Mouse (Mus musculus): ENCODE data around the gene Wdr82. TPM values are rescaled to one million over a fixed set of nuclear protein-coding genes. Genes with fewer than 3 reads are reported as not detected.

The Wdr82 gene
- polyA plus RNA-seq, 1 experiment: 175 TPM

DNA sequence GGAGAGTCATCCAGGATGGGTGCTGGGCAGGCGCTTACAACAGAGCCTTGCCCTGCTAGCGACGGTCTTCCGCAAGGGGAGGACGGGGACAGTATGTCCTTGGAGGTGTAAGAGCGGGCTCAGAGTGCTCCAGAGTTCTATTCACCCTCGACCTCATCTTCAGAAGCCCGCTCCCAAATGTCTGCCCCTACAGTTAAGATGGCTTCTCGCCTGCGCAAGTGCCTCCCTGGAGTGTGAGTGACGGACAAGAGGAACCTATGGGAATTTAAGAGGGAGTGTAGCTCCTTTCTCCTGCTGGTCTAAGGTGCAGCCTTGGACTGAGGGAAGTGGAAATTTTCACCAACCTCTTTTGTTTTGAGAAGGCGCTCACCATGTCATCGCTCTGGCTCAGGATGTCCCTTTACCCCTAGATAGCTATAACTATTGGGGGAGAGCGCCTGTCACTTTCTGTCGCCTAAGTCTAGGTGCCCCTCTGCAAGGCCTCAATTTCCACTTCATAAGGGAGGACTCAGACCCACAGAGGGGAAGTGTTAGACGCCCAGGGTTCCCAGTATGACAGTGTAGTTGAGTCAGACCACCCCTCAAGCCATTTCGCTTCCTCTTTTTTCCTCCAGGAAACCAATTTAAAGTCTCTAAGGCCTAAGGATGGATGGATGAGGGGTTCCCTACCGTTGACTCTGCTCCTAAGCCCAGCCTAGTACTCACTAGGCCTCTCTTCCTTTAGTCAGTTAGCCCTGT lies 29.0 kb downstream of the Wdr82 start, which contains the start of gene Ppm1m:
TSS of gene Ppm1m (minus strand) at position 212 of the 738 bp plus-strand sequence.
- TF ChIP-seq CTCF (IDR thresholded peaks at IDR 0.05; ENCODE audit: borderline replicate concordance, extremely low read depth, insufficient read depth, insufficient read length) (no peak), POLR2A (IDR thresholded peaks at IDR 0.05; ENCODE audit: borderline replicate concordance, extremely low read depth, insufficient read depth, insufficient read length, poor library complexity, severe bottlenecking) (no peak)
- no peak for DNase-seq (ENCODE audit: low read depth)

DNA sequence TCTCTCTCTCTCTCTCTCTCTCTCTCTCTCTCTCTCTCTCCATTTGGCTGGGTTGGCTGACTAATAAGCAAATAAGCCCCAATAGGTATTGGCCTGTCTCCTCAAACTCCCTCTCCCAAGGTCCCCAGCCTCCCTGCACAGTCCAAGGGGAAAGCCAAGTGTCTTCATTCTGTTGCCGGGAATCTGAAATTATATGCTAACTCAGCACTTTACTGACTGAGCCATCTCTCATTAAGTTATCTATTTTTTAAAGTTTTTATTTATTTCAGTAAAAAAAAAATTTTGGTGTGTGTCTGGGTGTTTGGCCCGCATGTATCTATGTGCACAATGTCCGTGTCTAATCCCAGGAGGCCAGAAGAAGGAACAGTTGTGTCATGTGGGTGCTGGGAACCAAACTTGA lies 31.2 kb downstream of the Wdr82 start:
- DNase-seq (ENCODE audit: low read depth): no peak
- TF ChIP-seq CTCF (IDR thresholded peaks at IDR 0.05; ENCODE audit: borderline replicate concordance, extremely low read depth, insufficient read depth, insufficient read length) (no peak), POLR2A (IDR thresholded peaks at IDR 0.05; ENCODE audit: borderline replicate concordance, extremely low read depth, insufficient read depth, insufficient read length, poor library complexity, severe bottlenecking) (no peak)

DNA sequence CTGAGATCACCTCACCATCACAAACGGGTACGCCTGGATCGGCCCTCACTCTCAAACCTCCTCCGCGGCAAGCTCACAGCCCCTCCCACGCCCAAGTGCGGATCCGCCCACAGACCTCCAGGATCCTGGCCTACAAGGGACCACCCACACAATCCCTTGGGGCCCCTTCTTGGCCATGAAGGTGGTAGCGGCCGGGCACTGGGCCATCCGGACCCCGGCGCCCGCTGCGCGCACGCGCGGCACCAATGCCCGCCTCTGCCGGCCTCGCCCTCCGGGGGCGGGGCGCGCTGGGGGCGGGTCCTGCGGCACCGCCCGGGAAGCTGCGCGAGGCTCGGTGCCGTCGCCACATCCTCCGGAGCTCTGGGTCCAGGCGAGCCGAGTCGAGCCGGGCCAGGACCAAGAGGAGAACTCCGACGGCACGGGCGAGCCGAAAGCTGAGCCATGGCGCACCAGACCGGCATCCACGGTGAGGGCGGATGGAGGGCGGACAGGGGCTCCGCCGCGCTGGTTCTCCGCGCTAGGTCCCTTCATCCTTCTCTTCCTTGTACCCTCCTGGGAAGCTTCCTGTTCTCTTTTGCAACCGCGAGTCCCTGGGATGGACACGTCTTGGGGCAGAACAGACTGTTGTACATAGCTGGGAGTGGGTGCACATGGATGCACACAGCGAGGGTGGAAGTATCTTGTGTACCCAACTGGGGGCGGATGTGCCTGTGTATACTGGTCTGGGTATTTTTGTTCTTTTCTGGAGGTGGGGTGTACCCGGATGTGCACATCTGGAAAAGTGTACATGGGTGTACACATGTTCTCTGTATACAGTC lies 32.3 kb downstream of the Wdr82 start, which contains the start of gene Twf2:
TSS of gene Twf2 (plus strand) at position 290 of the 818 bp plus-strand sequence.
- TF ChIP-seq POLR2A (IDR thresholded peaks at IDR 0.05; ENCODE audit: borderline replicate concordance, extremely low read depth, insufficient read depth, insufficient read length, poor library complexity, severe bottlenecking): peak; percentile 85
- no peak for TF ChIP-seq CTCF (IDR thresholded peaks at IDR 0.05; ENCODE audit: borderline replicate concordance, extremely low read depth, insufficient read depth, insufficient read length)
- peak; percentile 96 for DNase-seq (ENCODE audit: low read depth)

DNA sequence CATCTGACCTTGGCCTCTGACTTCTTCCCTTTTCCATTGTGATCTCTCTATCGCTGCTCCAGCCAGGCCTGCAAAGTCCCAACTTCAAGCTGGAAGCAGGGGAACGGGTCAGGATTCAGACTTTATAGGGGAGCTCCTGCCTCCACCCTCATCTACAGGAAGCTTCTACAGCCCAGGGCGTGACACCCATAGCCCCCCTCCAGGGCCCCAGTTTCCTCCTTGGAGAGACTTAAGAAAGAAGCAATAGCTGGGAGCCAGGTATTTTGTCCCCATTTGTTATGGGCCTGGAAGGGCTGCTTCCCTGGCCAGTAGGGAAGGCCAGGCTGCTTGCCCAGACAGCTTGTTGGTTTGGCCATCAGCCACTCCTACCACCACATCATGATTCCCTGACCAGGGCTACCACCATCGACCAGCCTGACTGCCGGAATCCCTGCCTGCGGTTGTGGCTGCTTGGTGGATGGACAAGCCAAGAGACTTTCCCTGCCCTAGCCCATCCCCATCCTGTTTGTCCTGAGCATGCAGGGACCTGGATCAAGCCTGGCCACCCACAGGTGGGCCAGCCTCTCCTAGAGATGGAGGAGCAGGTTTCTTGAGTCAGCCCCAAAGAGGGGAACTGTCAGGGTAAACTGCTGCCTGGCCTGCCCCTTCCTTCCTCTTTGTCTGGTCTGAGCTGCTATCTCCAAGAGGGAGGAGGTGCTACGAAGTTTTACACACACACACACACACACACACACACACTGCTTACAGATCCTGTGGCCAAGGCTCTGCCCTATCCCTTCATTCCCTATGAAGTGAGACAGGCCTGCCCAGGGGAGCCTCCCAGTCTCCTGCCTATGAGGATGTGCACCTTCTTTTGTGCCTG lies 33.5 kb downstream of the Wdr82 start:
- DNase-seq (ENCODE audit: low read depth): no peak

DNA sequence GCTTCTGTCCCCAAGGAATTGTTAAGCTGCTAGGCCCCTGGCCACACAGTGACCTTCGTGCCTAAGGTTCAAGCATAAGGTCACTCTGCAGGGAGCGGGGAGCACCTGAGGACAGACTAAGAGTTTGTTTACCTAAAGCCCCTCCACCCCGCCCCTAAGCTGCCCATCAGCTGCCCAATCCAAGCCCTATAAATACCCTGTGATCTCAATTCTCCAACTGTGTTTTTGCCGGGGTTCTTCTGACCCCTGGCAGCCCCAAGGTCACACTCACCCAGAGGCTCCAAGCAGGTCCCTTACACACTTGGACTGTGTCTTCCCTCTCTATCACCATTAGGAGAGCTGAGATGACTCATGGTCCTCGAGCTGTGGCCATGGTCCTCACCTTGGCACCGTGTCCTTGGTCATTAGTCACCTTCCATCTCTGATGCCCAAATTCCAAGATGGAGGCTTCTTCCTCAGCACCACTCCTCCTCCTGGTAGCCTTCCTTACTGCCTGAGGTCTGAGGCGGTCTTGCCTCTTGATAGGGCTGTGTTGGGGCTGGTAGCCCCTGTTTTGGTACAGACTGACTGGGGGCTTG lies 35.1 kb downstream of the Wdr82 start:
- no peak for DNase-seq (ENCODE audit: low read depth)
- TF ChIP-seq POLR2A (IDR thresholded peaks at IDR 0.05; ENCODE audit: borderline replicate concordance, extremely low read depth, insufficient read depth, insufficient read length, poor library complexity, severe bottlenecking): no peak
- TF ChIP-seq CTCF (IDR thresholded peaks at IDR 0.05; ENCODE audit: borderline replicate concordance, extremely low read depth, insufficient read depth, insufficient read length): no peak

More for the DNA sequence above, 33.5 kb downstream of the Wdr82 start:
- TF ChIP-seq POLR2A (IDR thresholded peaks at IDR 0.05; ENCODE audit: borderline replicate concordance, extremely low read depth, insufficient read depth, insufficient read length, poor library complexity, severe bottlenecking): no peak
- no peak for TF ChIP-seq CTCF (IDR thresholded peaks at IDR 0.05; ENCODE audit: borderline replicate concordance, extremely low read depth, insufficient read depth, insufficient read length)

DNA sequence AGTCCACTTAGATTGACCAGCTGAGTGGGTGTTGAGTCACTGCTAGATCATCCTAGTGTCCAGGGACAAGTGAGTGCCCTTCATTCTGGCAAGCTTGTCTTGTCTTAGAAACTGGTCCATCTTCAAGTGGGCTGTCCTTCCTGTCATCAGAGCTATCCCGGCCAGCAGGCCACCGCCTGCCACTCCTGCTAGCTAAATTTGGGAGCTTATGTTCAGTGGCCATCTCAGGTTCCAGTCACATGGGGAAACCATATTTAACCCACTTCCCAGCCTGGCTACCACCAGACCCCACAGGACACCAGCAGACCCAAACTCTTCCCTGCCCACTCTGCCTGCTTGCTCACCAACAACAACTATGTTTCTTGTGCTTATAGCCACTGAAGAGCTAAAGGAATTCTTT lies 35.8 kb downstream of the Wdr82 start:
- DNase-seq (ENCODE audit: low read depth): no peak
- TF ChIP-seq POLR2A (IDR thresholded peaks at IDR 0.05; ENCODE audit: borderline replicate concordance, extremely low read depth, insufficient read depth, insufficient read length, poor library complexity, severe bottlenecking) (no peak), CTCF (IDR thresholded peaks at IDR 0.05; ENCODE audit: borderline replicate concordance, extremely low read depth, insufficient read depth, insufficient read length) (no peak)

DNA sequence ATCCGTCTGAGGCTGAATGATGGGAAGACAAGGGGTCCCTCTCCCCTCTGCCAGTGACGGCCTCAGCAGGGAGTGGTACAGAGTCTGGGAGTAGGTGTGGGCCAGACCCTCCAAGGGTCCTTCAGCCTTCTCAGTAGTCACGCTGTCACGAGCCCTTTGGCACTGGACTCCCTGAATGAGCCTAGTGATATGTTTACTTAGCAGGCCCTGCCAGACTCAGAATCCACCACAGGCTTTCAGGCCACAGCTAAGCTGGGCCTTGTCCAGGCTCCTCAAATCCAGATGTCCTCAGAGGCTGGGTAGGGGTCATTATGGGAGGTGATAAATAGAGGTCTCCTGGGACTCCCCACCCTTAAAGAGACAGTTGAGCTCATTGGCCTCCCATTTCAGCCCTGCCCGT lies 37.5 kb downstream of the Wdr82 start:
- no peak for DNase-seq (ENCODE audit: low read depth)

DNA sequence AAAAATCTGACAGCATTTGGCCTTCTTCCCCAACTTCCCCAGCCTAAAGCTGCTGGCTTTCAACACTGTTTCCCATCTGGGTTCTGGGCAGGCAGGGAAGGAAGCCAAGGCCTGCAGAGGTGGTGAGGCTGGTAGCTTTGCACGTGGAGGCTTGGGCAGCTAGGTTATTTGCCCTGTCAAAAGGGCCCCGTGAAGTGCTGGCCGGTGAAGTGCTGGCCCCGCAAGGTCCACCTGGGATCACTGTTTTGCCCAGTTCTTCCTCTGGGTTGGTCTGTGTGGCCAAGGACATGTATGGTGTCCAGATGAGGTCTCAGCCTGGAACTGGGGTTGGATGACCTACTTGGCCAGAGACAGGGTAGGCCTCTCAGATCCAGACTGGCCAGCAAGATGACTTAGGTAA lies 39.2 kb downstream of the Wdr82 start:
- DNase-seq (ENCODE audit: low read depth): no peak
- TF ChIP-seq CTCF (IDR thresholded peaks at IDR 0.05; ENCODE audit: borderline replicate concordance, extremely low read depth, insufficient read depth, insufficient read length): no peak
- no peak for TF ChIP-seq POLR2A (IDR thresholded peaks at IDR 0.05; ENCODE audit: borderline replicate concordance, extremely low read depth, insufficient read depth, insufficient read length, poor library complexity, severe bottlenecking)

More for the DNA sequence above, 37.5 kb downstream of the Wdr82 start:
- no peak for TF ChIP-seq POLR2A (IDR thresholded peaks at IDR 0.05; ENCODE audit: borderline replicate concordance, extremely low read depth, insufficient read depth, insufficient read length, poor library complexity, severe bottlenecking)
- TF ChIP-seq CTCF (IDR thresholded peaks at IDR 0.05; ENCODE audit: borderline replicate concordance, extremely low read depth, insufficient read depth, insufficient read length): no peak

DNA sequence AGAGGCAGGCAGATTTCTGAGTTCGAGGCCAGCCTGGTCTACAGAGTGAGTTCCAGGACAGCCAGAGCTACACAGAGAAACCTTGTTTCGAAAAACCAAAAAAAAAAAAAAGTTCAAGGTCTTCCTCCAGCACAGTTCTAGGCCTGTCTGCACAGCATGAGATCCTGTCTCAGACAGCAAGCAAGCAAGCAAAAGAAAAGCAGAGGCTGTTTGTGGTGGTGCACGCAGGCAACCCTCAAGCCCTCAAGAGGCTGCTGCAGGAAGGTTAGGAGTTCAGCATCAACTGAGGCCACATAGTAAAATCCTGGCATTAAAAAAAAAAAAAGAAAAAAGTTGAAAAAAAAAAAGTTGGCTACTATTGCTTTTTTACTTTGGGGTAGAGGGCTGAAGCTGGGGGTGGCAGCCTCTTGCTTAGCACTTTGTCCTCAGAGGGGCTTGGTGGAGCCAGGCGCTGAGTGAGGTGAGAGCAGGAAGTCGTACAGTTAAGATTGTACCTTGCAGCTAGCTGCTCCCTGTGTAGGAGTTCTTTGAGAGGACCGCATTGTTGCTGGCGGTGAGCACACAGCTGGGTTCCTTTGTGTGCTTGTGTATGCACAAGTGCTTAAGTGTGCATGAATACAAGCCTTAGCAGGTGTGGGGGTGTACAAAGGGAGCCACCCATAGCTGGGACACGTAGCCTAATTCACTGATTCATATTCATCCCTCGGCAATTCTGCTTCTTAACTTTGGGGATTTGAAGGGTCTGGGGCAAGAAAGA lies 40.3 kb downstream of the Wdr82 start:
- TF ChIP-seq CTCF (IDR thresholded peaks at IDR 0.05; ENCODE audit: borderline replicate concordance, extremely low read depth, insufficient read depth, insufficient read length) (no peak), POLR2A (IDR thresholded peaks at IDR 0.05; ENCODE audit: borderline replicate concordance, extremely low read depth, insufficient read depth, insufficient read length, poor library complexity, severe bottlenecking) (no peak)
- DNase-seq (ENCODE audit: low read depth): peak; percentile 47

Measured in brain, embryonic 14.5 days (tissue).